Mouse (Mus musculus) c-Kit-positive CD71-positive TER-119-positive erythroid progenitor cells, embryonic 14.5 days (primary cell): Measurements from ENCODE around the gene Tekt3.

Source experiments
- DNase-seq: peaks from one replicate; pipeline ENCODE4 v3.0.0-alpha.2; 2013; ENCODE audit warnings: low spot score

Tekt3 gene

DNA sequence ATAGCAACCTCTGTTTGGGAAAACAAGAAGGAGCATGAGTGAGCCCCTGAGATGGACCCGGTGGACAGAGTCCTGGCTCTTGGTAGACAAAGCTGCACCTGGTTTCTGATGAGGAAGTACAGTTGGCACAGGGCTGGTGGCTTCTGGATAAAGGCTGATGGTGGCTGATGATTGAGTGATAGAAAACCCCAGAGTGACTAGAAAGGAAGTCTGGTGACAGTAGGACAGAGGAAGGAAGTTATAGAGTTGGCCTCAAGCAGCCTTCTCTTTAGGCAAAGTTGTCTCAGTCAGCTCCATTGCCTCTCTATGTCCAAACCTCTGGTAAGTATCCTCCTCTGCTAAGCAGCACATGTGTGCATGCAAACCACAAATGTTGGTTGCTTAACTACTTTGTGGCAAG is 1.5 kb upstream of the Tekt3 start:
- no peak for DNase-seq

- DNase-seq = no peak
Measured at GRCm38 (mm10) chr11:63066526-63066925, 5.1 kb downstream of the Tekt3 start.

DNA sequence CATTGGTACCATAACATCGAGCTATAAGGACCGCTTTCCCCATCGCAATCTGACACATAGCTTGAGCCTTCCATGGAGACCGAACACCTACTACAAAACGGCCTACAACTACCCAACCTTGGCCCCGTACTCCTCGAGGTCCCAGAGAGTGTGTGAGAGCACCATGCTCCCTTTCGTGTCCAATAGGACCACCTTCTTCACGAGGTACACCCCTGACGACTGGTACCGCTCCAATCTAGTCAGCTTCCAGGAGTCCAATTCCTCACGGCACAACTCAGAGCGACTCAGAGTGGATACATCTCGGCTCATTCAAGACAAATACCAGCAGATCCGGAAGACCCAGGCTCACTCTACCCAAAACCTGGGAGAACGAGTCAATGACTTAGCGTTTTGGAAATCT is 8.6 kb downstream of the Tekt3 start:
- no peak for DNase-seq

DNA sequence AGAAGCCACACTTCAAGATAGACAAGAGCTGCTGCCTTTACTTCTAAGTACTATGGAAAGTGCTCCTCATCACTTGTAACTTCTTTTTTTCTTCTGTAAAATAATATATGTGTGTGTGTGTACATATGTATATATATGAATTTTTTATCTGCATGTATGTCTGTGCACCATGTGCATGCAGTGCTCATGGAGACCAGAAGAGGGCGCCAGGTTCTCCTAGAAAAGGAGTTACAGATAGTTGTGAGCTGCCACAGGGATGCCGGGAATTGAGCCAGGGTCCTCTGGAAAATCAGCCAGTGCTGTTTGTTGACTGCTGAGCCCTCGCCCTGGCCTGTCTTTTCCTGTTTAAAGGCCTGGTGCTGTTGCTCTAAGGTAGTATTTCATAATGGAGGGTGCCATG is 23.1 kb downstream of the Tekt3 start:
- no peak for DNase-seq

DNA sequence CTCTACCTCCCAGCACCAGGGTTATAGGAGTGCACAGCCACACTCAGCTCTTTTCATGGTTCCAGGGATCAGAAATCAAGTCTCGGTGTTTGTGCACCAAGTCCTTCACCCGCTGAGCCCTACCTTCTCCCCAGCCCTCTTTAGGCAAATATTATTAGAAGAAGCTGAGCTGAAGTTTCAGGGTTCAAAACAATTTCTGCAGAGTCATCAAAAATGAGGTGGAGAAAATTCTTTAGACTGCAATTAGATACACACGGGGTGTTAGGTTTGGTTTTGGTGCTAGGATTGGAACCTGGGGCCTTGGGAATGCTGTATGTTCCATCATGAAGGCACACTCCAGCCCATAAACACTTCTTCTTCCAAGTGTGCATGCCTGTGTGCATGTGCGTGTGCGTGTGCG is 27.2 kb downstream of the Tekt3 start:
- DNase-seq = no peak

DNA sequence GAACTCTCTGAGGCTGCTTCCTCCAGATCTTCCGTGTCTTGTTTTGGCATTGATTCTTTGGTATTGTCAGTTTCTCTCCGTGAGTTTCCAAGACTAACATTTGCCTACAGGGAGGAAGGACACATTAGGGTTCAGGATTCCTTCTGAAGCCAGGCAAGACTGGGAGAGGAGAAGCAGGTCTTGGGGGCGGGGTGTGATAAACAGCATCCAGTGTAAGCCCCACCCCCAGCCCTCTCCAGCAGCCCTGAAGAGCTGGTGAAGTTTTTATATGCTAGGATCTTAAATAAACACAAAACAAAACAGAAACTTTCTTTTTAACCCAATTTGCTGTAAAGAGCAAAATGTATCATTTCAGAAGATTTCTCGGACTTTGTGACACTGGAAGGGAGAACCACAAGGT is 28.8 kb downstream of the Tekt3 start:
- no peak for DNase-seq

- DNase-seq = no peak
Measured at GRCm38 (mm10) chr11:63090986-63091385, 29.5 kb downstream of the Tekt3 start.

DNA sequence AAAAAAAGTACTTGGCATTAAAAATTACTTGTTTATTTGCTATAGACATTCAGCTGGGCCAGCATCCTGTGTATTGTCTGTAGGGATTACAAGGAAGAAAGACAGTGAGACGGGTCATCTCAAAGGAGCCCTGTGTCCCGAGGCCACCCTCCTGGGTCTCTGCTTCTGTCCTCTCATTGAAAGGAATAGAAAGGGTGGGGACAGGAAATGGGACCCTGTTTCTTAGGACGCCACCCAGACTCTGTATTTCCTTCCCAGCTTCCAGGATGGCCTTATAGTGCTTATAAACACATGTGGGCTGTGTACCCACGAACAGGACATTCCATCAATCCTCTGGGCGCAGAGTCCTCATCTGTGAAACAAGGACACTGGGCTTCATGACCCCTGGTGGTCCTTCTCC is 30.8 kb downstream of the Tekt3 start:
- no peak for DNase-seq

- DNase-seq = no peak
Measured at GRCm38 (mm10) chr11:63093601-63094000, 32.1 kb downstream of the Tekt3 start.

DNA sequence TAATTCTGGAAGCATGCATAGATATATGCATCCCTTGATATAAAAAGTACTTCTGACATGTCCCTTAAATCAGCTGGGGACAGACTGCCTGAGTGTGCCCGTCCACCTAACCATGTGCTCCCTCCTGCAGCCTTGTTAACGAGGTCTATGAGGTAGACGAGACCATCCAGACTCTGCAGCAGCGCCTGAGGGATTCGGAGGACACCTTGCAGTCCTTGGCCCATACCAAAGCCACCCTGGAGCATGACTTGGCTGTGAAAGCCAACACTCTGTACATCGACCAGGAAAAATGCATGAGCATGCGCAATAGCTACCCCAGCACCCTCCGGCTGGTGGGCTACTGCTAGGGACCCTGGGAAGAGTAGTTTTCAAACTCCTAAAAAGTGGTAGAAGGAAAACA is 33.0 kb downstream of the Tekt3 start:
- no peak for DNase-seq

DNA sequence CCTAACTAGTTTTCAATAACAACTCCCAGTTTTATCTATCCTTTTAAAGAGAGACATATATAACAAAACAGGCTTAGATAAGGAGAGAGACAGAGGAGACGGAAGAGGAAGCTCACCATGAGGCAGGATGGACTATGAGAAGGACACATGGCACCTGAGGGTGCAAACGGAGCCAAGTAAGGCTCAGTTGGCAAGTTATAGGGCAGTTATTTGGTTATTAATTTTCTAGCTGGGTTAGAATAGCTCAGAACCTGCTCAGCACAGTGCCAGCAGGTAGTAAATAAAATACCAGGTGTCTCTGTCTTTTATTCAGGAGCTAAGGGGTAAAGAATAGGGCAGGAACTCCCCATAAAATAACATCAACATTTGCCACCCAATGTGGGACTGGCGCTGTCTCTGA is 36.6 kb downstream of the Tekt3 start:
- no peak for DNase-seq

DNA sequence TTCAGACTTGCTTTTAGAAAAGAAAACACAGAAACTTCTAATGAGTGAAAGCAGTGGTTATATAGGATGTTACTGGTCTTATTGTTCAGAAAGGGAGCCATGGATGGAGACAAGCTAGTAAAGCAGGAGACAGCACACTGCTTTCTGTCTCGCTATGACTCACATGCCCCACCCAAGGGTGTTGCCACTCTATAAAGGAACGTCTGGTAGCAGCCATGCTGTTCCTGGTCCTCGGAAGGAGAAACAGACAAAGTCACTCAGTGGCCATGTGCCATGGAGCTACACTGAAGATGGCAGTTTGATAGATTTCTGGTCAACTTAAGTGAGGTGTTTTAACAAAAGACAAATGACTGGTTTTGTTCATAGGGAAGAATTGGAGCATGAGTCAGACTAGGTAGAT is 37.9 kb downstream of the Tekt3 start:
- DNase-seq = no peak

GRCm38 (mm10) chr11:63103256-63103655 is 41.8 kb downstream of the Tekt3 start:
- no peak for DNase-seq

DNA sequence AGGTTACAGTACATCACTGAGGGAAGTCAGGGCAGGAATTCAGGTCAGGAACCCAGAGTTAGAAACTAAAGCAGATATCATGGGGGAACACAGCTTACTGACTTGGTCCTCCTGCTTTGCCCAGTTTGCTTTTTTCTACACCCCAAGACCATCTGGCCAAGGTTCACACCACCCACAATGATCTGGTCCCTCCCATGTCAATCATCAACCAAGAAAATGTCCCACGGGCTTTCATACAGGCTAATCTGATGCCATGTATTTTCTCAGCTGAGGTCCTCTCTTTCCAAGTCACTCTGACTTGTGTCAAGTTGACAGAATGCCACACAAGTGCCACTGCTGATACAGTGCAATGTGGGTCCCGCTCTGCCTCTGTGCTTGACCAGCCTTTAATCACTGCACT is 42.6 kb downstream of the Tekt3 start:
- DNase-seq = no peak

GRCm38 (mm10) chr11:63109230-63109775 is 47.8 kb downstream of the Tekt3 start:
- DNase-seq = no peak

GRCm38 (mm10) chr11:63110329-63110728 is 48.9 kb downstream of the Tekt3 start:
- no peak for DNase-seq

- no peak for DNase-seq
Measured at GRCm38 (mm10) chr11:63114807-63115641, 53.6 kb downstream of the Tekt3 start.

- DNase-seq = no peak
Measured at GRCm38 (mm10) chr11:63116652-63117051, 55.2 kb downstream of the Tekt3 start.

- no peak for DNase-seq
Measured at GRCm38 (mm10) chr11:63117266-63117665, 55.8 kb downstream of the Tekt3 start.

DNA sequence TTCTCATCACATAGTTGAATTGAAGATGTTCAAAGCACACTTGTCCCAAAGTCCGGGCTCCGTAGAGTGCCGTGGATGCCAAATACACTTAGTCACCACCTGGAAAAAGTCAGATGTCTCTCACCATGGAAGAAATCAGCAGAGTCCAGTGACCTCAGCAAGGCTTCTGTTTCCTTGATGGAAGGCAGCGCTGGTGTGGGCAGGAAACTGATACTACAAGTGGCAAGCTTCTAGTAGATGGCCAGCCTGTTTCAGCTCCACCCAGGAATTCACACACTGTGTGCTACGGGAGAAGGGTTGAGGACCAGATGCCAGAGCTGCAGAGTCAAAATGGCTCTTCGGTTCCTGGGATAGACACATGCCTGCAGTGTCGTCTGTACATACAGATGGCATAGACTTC is 58.3 kb downstream of the Tekt3 start:
- DNase-seq = no peak

GRCm38 (mm10) chr11:63122249-63122648 is 60.8 kb downstream of the Tekt3 start:
- no peak for DNase-seq

DNA sequence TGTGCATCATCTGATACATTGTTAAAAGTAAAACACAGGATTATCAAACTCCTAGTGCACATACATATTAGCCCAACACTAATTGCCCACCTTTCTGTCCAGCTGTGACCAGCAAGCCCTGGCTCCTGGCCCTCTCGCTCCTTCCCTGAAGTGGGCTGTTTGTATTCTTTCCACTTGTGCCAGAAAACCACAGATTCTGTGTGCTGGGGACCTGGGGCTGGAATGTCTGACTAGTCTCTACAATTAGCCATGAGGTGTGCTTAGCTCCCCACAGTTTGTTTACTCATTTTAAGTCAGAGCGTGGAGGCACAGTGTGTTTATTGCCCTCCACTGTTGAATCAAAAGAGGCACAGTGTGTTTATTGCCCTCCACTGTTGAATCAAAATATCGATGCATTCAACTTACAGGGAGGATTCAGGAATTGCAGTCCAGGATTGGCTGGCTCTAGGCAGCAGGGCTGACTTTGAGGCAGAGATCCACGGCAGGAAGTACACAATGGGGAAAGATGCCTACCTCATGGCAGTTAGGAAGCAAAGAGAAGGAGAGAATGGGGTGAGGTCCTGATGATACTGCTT is 61.4 kb downstream of the Tekt3 start:
- DNase-seq = no peak

- DNase-seq = no peak
Measured at GRCm38 (mm10) chr11:63124316-63124715, 62.9 kb downstream of the Tekt3 start.
